ENCODE assay signal across 8 mouse cellular contexts in the genomic region with DNA sequence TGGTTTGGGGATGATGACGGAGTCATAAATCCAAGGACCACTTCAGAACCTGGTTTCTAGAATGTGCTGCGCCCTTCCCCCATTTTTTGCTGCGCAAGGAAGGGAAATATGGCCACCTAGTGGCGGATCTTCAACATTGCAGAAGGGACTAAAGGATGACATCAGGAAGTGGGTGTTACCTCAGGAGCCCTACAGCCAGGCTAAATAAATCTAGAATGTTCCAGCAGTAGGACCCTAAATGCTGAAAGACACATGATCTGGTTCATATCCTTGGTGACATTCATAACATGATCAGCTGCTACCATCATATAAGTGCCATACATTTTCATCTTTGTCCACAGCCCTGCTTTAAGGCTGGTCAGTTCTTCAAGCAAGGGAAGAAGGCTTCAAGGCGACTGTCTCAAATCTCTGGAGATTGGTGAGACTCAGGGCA. TPM values are rescaled to one million over a fixed set of nuclear protein-coding genes. Genes with fewer than 3 reads are reported as not detected.
DNase-seq lines count a peak whose midpoint lies in the region; ATAC-seq lines count a peak whose summit lies in the region.
"Not testable (repeated sequence)": the region's sequence is repeated elsewhere in the genome, so short reads cannot be mapped to it uniquely, and the experiment has no call there.

Gene Bhlhb9 (plus strand): TSS at position 383 of the 433 bp plus-strand sequence.

- 0 out of 2 replicates have a peak, but pooled peaks have one; percentile 0 for ATAC-seq in hindbrain, embryonic 15.5 days (ENCODE audit: low FRiP score, low read depth)

- H3K27ac ChIP-seq in hindbrain, embryonic 15.5 days (replicated peaks): peak within 1 kb of the TSS; percentile 85

- peak within 1 kb of the TSS; percentile 68 for H3K9ac ChIP-seq in hindbrain, embryonic 15.5 days

- peak; percentile 70 for DNase-seq in ZHBTc4 (ENCODE audit: low read depth, low spot score)
- peak; percentile 31 to 55 for DNase-seq in cerebellum, postnatal 4 days (ENCODE audit: low spot score in 2 of 2)
- peak; percentile 47 for DNase-seq in gastrocnemius, adult 18-20 months (ENCODE audit: low spot score)
- DNase-seq in layer of hippocampus, postnatal 36 days: peak; percentile 40 to 45
- DNase-seq in lung, postnatal 10 days: peak; percentile 68
- DNase-seq in retina, adult 2 months (ENCODE audit: low read depth, low spot score): peak; percentile 33
- peak; percentile 28 for DNase-seq in urinary bladder, postnatal 14 days (ENCODE audit: low spot score)

- H3K27me3 ChIP-seq in hindbrain, embryonic 15.5 days: not testable (repeated sequence)

- not testable (repeated sequence) for H3K9me3 ChIP-seq in hindbrain, embryonic 15.5 days

- peak within 1 kb of the TSS; percentile 53 for H3K4me2 ChIP-seq in hindbrain, embryonic 15.5 days

- WGBS in hindbrain, embryonic 15.5 days: 23% methylated on average over 5 of the region's 5 CpGs

- H3K4me3 ChIP-seq in hindbrain, embryonic 15.5 days: peak within 1 kb of the TSS; percentile 62

- H3K4me1 ChIP-seq in hindbrain, embryonic 15.5 days (replicated peaks): not testable (repeated sequence)

- not testable (repeated sequence) for H3K36me3 ChIP-seq in hindbrain, embryonic 15.5 days

RNA-seq across cellular contexts. Expression of gene Bhlhb9, which starts in this region (rescaled TPM):
- total RNA-seq in gastrocnemius, adult 18-20 months (2021): 1 to 10 TPM; 1.4 to 2.8 TPM
- 114 and 115 TPM in 2 replicates for polyA plus RNA-seq in hindbrain, embryonic 15.5 days (2015; fragmentation: Nextera tagmentation; extraction: Ambion mirVana)
- total RNA-seq in layer of hippocampus, postnatal 36 days (2021): 10 to 100 TPM; 72.2 to 76.5 TPM

Comparison
In these comparisons a context has a peak if more than half of its experiments do, and no peak if none do; other contexts are left out.
1. Peak in every context shown above with its lines: DNase-seq, ATAC-seq, H3K4me3 ChIP-seq and H3K27ac ChIP-seq.
2. RNA of gene Bhlhb9 (total RNA-seq): 72.2 to 76.5 TPM in layer of hippocampus, postnatal 36 days; 1.4 to 2.8 TPM in gastrocnemius, adult 18-20 months; every median in the first group is over 10 times any median in the second.